Mouse (Mus musculus) CH12.LX (cell line): ENCODE results near the gene Ednra. TPM values are rescaled to one million over a fixed set of nuclear protein-coding genes. Genes with fewer than 3 reads are reported as not detected.

ENCODE experiments used
- DNase-seq: peaks from one replicate; pipeline ENCODE4 v3.0.0-alpha.2; 2013; ENCODE audit errors: extremely low read depth
- H3K27ac ChIP-seq: 2 replicates; pipeline ENCODE4 v1.5.1; 2012; ENCODE audit warnings: low read depth, mild to moderate bottlenecking, control low read depth, moderate library complexity; ENCODE audit not compliant: insufficient read depth
- H3K27me3 ChIP-seq: replicated peaks from 2 replicates; pipeline ENCODE3; 2012; ENCODE audit warnings: inconsistent platforms
- H3K36me3 ChIP-seq, 2 experiments: replicated peaks in 1 of 2; 2 replicates each; pipeline versions ENCODE3 to v1.6.1; 2012; ENCODE audit warnings: inconsistent platforms in 1 of 2, low read length in 1 of 2, mild to moderate bottlenecking in 1 of 2, mixed read lengths in 1 of 2, moderate library complexity in 1 of 2; ENCODE audit not compliant: control insufficient read depth in 1 of 2, insufficient read depth in 1 of 2
- H3K4me1 ChIP-seq, 2 experiments: 2 replicates each; pipeline ENCODE4 v1.6.1; 2012; ENCODE audit warnings: inconsistent platforms in 1 of 2, moderate library complexity in 1 of 2; ENCODE audit not compliant: insufficient read depth in 2 of 2, control insufficient read depth in 1 of 2
- H3K4me2 ChIP-seq: 2 replicates; pipeline ENCODE4 v1.6.1; 2012; ENCODE audit warnings: low read depth, mild to moderate bottlenecking, control low read depth; ENCODE audit not compliant: poor library complexity, insufficient read depth, severe bottlenecking
- H3K4me3 ChIP-seq, 3 experiments: fragments of 150-350 bp in 1 of 3; sonication (generic) in 1 of 3; replicated peaks in 1 of 3; 2 replicates each; pipeline versions ENCODE3 to v1.5.1; 2011 to 2012; ENCODE audit warnings: low read depth in 2 of 3, low read length in 2 of 3, mild to moderate bottlenecking in 2 of 3, moderate library complexity in 2 of 3, control low read depth in 1 of 3, improper control_type of control experiment in 1 of 3, inconsistent platforms in 1 of 3, mixed read lengths in 1 of 3; ENCODE audit not compliant: poor library complexity in 1 of 3
- H3K79me2 ChIP-seq: replicated peaks from 2 replicates; pipeline ENCODE4 v1.6.1; 2012; ENCODE audit warnings: mild to moderate bottlenecking, moderate library complexity; ENCODE audit not compliant: control insufficient read depth, poor library complexity, insufficient read depth, severe bottlenecking; ENCODE audit errors: extremely low read depth
- H3K9ac ChIP-seq: 2 replicates; pipeline ENCODE4 v1.6.1; 2012; ENCODE audit warnings: low read depth, mild to moderate bottlenecking, control low read depth, moderate library complexity; ENCODE audit not compliant: insufficient read depth
- H3K9me3 ChIP-seq: replicated peaks from 2 replicates; pipeline ENCODE3; 2012; ENCODE audit warnings: low read length, inconsistent platforms, mixed read lengths
- BHLHE40 ChIP-seq: IDR thresholded peaks from 2 replicates; pipeline ENCODE4 v1.6.1; 2011; ENCODE audit warnings: mild to moderate bottlenecking, low read depth, low read length, improper control_type of control experiment
- CHD1 ChIP-seq: IDR thresholded peaks from 2 replicates; pipeline ENCODE4 v1.6.1; 2012; ENCODE audit warnings: low read depth, low read length, improper control_type of control experiment, inconsistent platforms
- CHD2 ChIP-seq: IDR thresholded peaks from 2 replicates; pipeline ENCODE4 v1.6.1; 2011; ENCODE audit warnings: low read length, improper control_type of control experiment
- CTCF ChIP-seq, 2 experiments: IDR thresholded peaks in 1 of 2; conservative IDR thresholded peaks in 1 of 2; 2 replicates each; pipeline ENCODE4 v1.5.1; 2011 to 2012; ENCODE audit warnings: low read depth in 2 of 2, low read length in 2 of 2, improper control_type of control experiment in 1 of 2, inconsistent platforms in 1 of 2, mild to moderate bottlenecking in 1 of 2, moderate library complexity in 1 of 2
- E2F4 ChIP-seq: IDR thresholded peaks from 2 replicates; pipeline ENCODE4 v1.6.1; 2011; ENCODE audit warnings: low read depth, low read length, improper control_type of control experiment; ENCODE audit not compliant: insufficient replicate concordance
- EP300 ChIP-seq: IDR thresholded peaks from 2 replicates; pipeline ENCODE4 v1.6.1; 2011; ENCODE audit warnings: low read length, improper control_type of control experiment
- ETS1 ChIP-seq: conservative IDR thresholded peaks from 2 replicates; pipeline ENCODE4 v1.6.1; 2012; ENCODE audit warnings: low read depth, mild to moderate bottlenecking, inconsistent platforms, low read length, improper control_type of control experiment, moderate library complexity
- GABPA ChIP-seq: IDR thresholded peaks from 2 replicates; pipeline ENCODE4 v1.6.1; 2012; ENCODE audit warnings: low read depth, low read length, improper control_type of control experiment, inconsistent platforms; ENCODE audit not compliant: insufficient replicate concordance
- HCFC1 ChIP-seq: IDR thresholded peaks from 2 replicates; pipeline ENCODE4 v1.6.1; 2012; ENCODE audit warnings: low read depth, mild to moderate bottlenecking, inconsistent platforms, low read length, improper control_type of control experiment
- JUND ChIP-seq: conservative IDR thresholded peaks from 2 replicates; pipeline ENCODE4 v1.6.1; 2011; ENCODE audit warnings: low read depth, low read length, improper control_type of control experiment
- KAT2A ChIP-seq: IDR thresholded peaks from 2 replicates; pipeline ENCODE4 v1.6.1; 2012; ENCODE audit warnings: low read length, improper control_type of control experiment, inconsistent platforms; ENCODE audit not compliant: insufficient replicate concordance
- MAX ChIP-seq: IDR thresholded peaks from 2 replicates; pipeline ENCODE4 v1.6.1; 2011; ENCODE audit warnings: low read length, improper control_type of control experiment
- MAZ ChIP-seq: IDR thresholded peaks from 2 replicates; pipeline ENCODE4 v1.6.1; 2012; ENCODE audit warnings: low read depth, mild to moderate bottlenecking, inconsistent platforms, low read length, improper control_type of control experiment, moderate library complexity
- MEF2A ChIP-seq: IDR thresholded peaks from 2 replicates; pipeline ENCODE4 v1.6.1; 2014; ENCODE audit warnings: low read depth, mild to moderate bottlenecking, inconsistent platforms, low read length, improper control_type of control experiment, borderline replicate concordance
- NELFE ChIP-seq: IDR thresholded peaks from 2 replicates; pipeline ENCODE4 v1.6.1; 2011; ENCODE audit warnings: low read depth, low read length, improper control_type of control experiment
- PAX5 ChIP-seq: IDR thresholded peaks from 2 replicates; pipeline ENCODE4 v1.6.1; 2012; ENCODE audit warnings: low read length, inconsistent platforms, mixed read lengths
- POLR2A ChIP-seq: IDR thresholded peaks from 2 replicates; pipeline ENCODE4 v1.6.1; 2011; ENCODE audit warnings: low read depth, mild to moderate bottlenecking, improper control_type of control experiment, low read length
- POLR2AphosphoS2 ChIP-seq: IDR thresholded peaks from 2 replicates; pipeline ENCODE4 v1.6.1; 2011; ENCODE audit warnings: low read depth, low read length, improper control_type of control experiment
- RAD21 ChIP-seq: IDR thresholded peaks from 2 replicates; pipeline ENCODE4 v1.6.1; 2011; ENCODE audit warnings: low read depth, mild to moderate bottlenecking, low read length, improper control_type of control experiment, moderate library complexity
- RCOR1 ChIP-seq: conservative IDR thresholded peaks from 2 replicates; pipeline ENCODE4 v1.6.1; 2012; ENCODE audit warnings: low read depth, mild to moderate bottlenecking, inconsistent platforms, low read length, improper control_type of control experiment
- SMC3 ChIP-seq: IDR thresholded peaks from 2 replicates; pipeline ENCODE4 v1.6.1; 2011; ENCODE audit warnings: low read depth, low read length, improper control_type of control experiment
- TCF12 ChIP-seq: IDR thresholded peaks from 2 replicates; pipeline ENCODE4 v1.6.1; 2014; ENCODE audit warnings: low read depth, mild to moderate bottlenecking, inconsistent platforms, low read length, improper control_type of control experiment
- USF2 ChIP-seq: conservative IDR thresholded peaks from 2 replicates; pipeline ENCODE4 v1.6.1; 2011; ENCODE audit warnings: low read depth, low read length, improper control_type of control experiment
- ZC3H11A ChIP-seq: IDR thresholded peaks from 2 replicates; pipeline ENCODE4 v1.6.1; 2012; ENCODE audit warnings: low read depth, mild to moderate bottlenecking, inconsistent platforms, low read length, improper control_type of control experiment
- ZKSCAN1 ChIP-seq: IDR thresholded peaks from 2 replicates; pipeline ENCODE4 v1.6.1; 2012; ENCODE audit warnings: low read depth, inconsistent platforms, low read length, improper control_type of control experiment, borderline replicate concordance
- ZMIZ1 ChIP-seq: IDR thresholded peaks from 2 replicates; pipeline ENCODE4 v1.6.1; 2012; ENCODE audit warnings: low read depth, mild to moderate bottlenecking, inconsistent platforms, low read length, improper control_type of control experiment
- dilution Hi-C: fragments of 300-500 bp; cut with MboI; formaldehyde crosslinking; loops from 2 replicates; pipeline ENCODE4 v1.14.3; 2020; ENCODE audit warnings: low sequenced_read_pairs; ENCODE audit not compliant: extremely low pct_unique_long_range_greater_than_20kb, extremely low pct_ligation_motif_present
- in situ Hi-C: fragments of 300-500 bp; cut with MboI; formaldehyde crosslinking; loops from 3 replicates; pipeline ENCODE4 v1.14.3; 2019; ENCODE audit warnings: low sequenced_read_pairs, low pct_ligation_motif_present, low pct_unique_long_range_greater_than_20kb, mixed read lengths
- polyA plus RNA-seq: library from polyadenylated mRNA; unstranded; fragments of >175 nt; gene quantifications from 2 replicates; pipeline ENCODE4 v1.2.1, GENCODE M21; 2012; ENCODE audit warnings: low read depth; ENCODE audit not compliant: insufficient read length
- total RNA-seq, 2 experiments: library from RNA; depleted of rRNA; stranded (reverse); fragments of 300-350 nt in 1 of 2; fragments of >200 nt in 1 of 2; gene quantifications; 2 replicates each; pipeline ENCODE4 v1.2.3; 2012 to 2014

Gene Ednra
- total and polyA plus RNA-seq, 3 experiments, result 0.08 to 0.09 TPM; not detected in 1

- TF ChIP-seq ZKSCAN1 (no peak), BHLHE40 (no peak), ZMIZ1 (no peak), ETS1 (no peak), TCF12 (no peak), E2F4 (no peak), GABPA (no peak), ZC3H11A (no peak), POLR2A (no peak), HCFC1 (no peak), CHD2 (no peak), NELFE (no peak), PAX5 (no peak), JUND (no peak), SMC3 (no peak)
- H3K27me3 ChIP-seq, result no peaks in the 10 kb centered on the region
- in situ Hi-C loops, result no loop called here
- H3K9ac ChIP-seq, result no peak overlapping the region
- H3K27ac ChIP-seq, result no peak overlapping the region
- H3K79me2 ChIP-seq, result no peaks in the 10 kb centered on the region
- no peak for DNase-seq
- dilution Hi-C loops, result no loop called here
- no peak overlapping the region for H3K4me2 ChIP-seq
- H3K4me3 ChIP-seq, result no peak overlapping the region
- no peaks in the 10 kb centered on the region for H3K4me1 ChIP-seq
- no peaks in the 10 kb centered on the region for H3K9me3 ChIP-seq
- H3K36me3 ChIP-seq, result no peaks in the 10 kb centered on the region
Measured at GRCm38 (mm10) chr8:77683356-77684106, 40.7 kb downstream of the Ednra start.

GRCm38 (mm10) chr8:77682008-77682934 is 42.0 kb downstream of the Ednra start:
- no peak overlapping the region for H3K9ac ChIP-seq
- in situ Hi-C loops, result no loop called here

More at GRCm38 (mm10) chr8:77682008-77682934, 42.0 kb downstream of the Ednra start:
- Histone ChIP-seq H3K4me3 (no peak overlapping the region), H3K79me2 (no peaks in the 10 kb centered on the region), H3K4me1 (no peaks in the 10 kb centered on the region), H3K4me2 (no peak overlapping the region), H3K36me3 (no peaks in the 10 kb centered on the region), H3K9me3 (no peaks in the 10 kb centered on the region), H3K27me3 (no peaks in the 10 kb centered on the region), H3K27ac (no peak overlapping the region)
- dilution Hi-C loops, result no loop called here
- no peak for DNase-seq
- no peak for TF ChIP-seq ZKSCAN1
- no peak for TF ChIP-seq ETS1
- no peak for TF ChIP-seq MAZ
- no peak for TF ChIP-seq CTCF (conservative IDR thresholded peaks at IDR 0.05 in 1 of 2, IDR thresholded peaks at IDR 0.05 in 1 of 2; ENCODE audit: low read depth in 2 of 2, low read length in 2 of 2)
- no peak for TF ChIP-seq ZC3H11A
- TF ChIP-seq EP300, result no peak
- no peak for TF ChIP-seq E2F4
- TF ChIP-seq KAT2A, result no peak
- TF ChIP-seq MEF2A, result no peak
- no peak for TF ChIP-seq CHD2
- no peak for TF ChIP-seq SMC3
- TF ChIP-seq NELFE, result no peak
- no peak for TF ChIP-seq CHD1
- TF ChIP-seq RCOR1, result no peak
- no peak for TF ChIP-seq USF2
- TF ChIP-seq POLR2AphosphoS2, result no peak
- TF ChIP-seq MAX, result no peak
- TF ChIP-seq RAD21, result no peak
